ENCODE assay signal across 21 mouse cellular contexts in the genomic region with DNA sequence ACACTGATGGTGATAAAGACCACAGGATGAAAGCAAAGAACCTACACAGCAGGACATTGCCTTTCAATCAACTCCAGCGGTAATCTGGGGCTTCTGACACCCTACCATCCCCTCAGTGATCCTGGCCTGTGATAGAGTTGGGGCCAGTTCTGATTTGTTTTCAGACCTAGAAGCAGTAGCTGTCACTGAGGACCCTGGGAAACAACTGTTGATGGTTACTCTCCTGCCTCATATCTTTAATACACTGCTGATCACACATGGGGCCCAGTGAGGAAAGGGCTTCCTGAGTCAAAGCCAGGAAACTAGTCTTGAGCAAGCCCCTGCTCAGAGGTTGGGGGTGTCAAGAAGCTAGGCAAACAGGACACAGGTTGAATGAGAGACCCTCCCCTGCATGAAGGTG.
"Had no signal": no experiment of that assay in that cellular context is flagged by ENCODE, and none has a peak within 500 bp of the region (broad histone marks: within the 10 kb centered on the region; RNA-seq: fewer than 3 reads in every experiment).

No protein-coding gene starts in this region.

- H3K4me3 ChIP-seq: liver, embryonic 13.5 days; liver, embryonic 15.5 days; lung, embryonic 15.5 days; megakaryocyte, embryonic 14.5 days; midbrain, embryonic 12.5 days; myocyte; neural tube, embryonic 13.5 days; neural tube, embryonic 15.5 days had no signal

- H3K9ac ChIP-seq: liver, embryonic 13.5 days; liver, embryonic 15.5 days; liver, postnatal 0 days; lung, embryonic 15.5 days; midbrain, embryonic 12.5 days; neural tube, embryonic 13.5 days; neural tube, embryonic 15.5 days had no signal

- H3K27me3 ChIP-seq: liver, embryonic 13.5 days; liver, embryonic 15.5 days; lung, embryonic 15.5 days; midbrain, embryonic 12.5 days; neural tube, embryonic 13.5 days; neural tube, embryonic 15.5 days had no signal

- H3K9me3 ChIP-seq: liver, embryonic 13.5 days; liver, embryonic 15.5 days; lung, embryonic 15.5 days; megakaryocyte, embryonic 14.5 days; midbrain, embryonic 12.5 days; neural tube, embryonic 13.5 days; neural tube, embryonic 15.5 days had no signal

- DNase-seq: liver, embryonic 13.5 days; liver, postnatal 0 days; lung, adult 2 months; lung, postnatal 14 days; lung, postnatal 36 days; midbrain, embryonic 14.5 days; retina, postnatal 1 day; right cerebral cortex, adult 18-20 months; right cerebral cortex, postnatal 25 days; right cerebral cortex, postnatal 4 days; spleen, adult 18-20 months had no signal

- H3K4me1 ChIP-seq: liver, embryonic 13.5 days; liver, embryonic 15.5 days; lung, embryonic 15.5 days; megakaryocyte, embryonic 14.5 days; midbrain, embryonic 12.5 days had no signal

- H3K4me2 ChIP-seq: liver, embryonic 11.5 days; liver, embryonic 13.5 days; liver, embryonic 15.5 days; lung, embryonic 15.5 days; midbrain, embryonic 12.5 days; neural tube, embryonic 13.5 days; neural tube, embryonic 15.5 days had no signal

- H3K27ac ChIP-seq: liver, embryonic 13.5 days; liver, embryonic 15.5 days; lung, embryonic 15.5 days; macrophage; midbrain, embryonic 12.5 days; neural tube, embryonic 13.5 days; neural tube, embryonic 15.5 days had no signal

- ATAC-seq: liver, postnatal 0 days; lung, postnatal 0 days had no signal
